Mouse (Mus musculus): ENCODE results near the gene Pusl1.

DNA sequence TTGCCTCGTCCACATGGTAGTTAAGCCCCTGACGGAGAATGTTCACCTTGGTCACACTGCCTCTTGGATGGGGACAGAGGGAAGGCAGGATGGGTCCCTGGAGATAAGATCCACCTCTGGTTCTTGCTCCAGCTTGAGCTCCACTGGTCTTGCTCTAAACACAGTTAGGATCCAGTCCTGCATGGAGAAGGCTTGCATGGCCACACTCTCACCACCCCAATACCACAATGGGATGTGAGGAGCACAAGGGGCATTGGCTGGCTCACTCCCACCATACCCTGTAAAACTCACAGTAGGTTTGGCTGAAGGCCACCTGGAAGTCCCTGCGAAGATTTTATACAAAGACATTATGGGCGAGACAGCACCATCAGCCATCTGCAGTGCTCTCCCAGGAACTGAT lies 17.2 kb upstream of the Pusl1 start:
- TF ChIP-seq CTCF (conservative IDR thresholded peaks at IDR 0.05; ENCODE audit: insufficient read depth, insufficient read length, low read depth, low read length), result no peak
- no peak for TF ChIP-seq POLR2A (IDR thresholded peaks at IDR 0.05; ENCODE audit: low read depth, low read length)
